Mouse (Mus musculus): ENCODE data around the gene Cdr2l. TPM values are rescaled to one million over a fixed set of nuclear protein-coding genes. Genes with fewer than 3 reads are reported as not detected.
"Not testable (repeated sequence)": the region's sequence is repeated elsewhere in the genome, so short reads cannot be mapped to it uniquely, and the experiment has no call there.

Gene Cdr2l
- polyA plus RNA-seq, 1 experiment from 2014 or later: 1.3 TPM

- no peak for TF ChIP-seq EP300 (IDR thresholded peaks at IDR 0.05; ENCODE audit: low read depth)
- TF ChIP-seq CTCF (IDR thresholded peaks at IDR 0.05; ENCODE audit: low read depth): no peak
- H3K4me1 ChIP-seq (ENCODE audit: insufficient read depth): no peaks in the 10 kb centered on the region; the same call in none of the 2 replicates
- ATAC-seq (no peak), DNase-seq (no peak)
- 39% methylated on average over 9 of the region's 9 CpGs for WGBS (ENCODE audit: insufficient replicate concordance)
- H3K27me3 ChIP-seq (ENCODE audit: insufficient read depth, low read length): peaks cover 51% of the 10 kb centered on the region
- H3K9me3 ChIP-seq (ENCODE audit: low read length): no peaks in the 10 kb centered on the region
- H3K27ac ChIP-seq (ENCODE audit: low read depth): no peak overlapping the region
- H3K4me3 ChIP-seq (ENCODE audit: low read depth, low read length): 0 out of 2 replicates have a peak overlapping the region, but pooled peaks have one; percentile 59
- no peak overlapping the region for H3K4me2 ChIP-seq (ENCODE audit: low read depth, low read length)
- H3K9ac ChIP-seq (replicated peaks): no peak overlapping the region
- H3K36me3 ChIP-seq (replicated peaks; ENCODE audit: insufficient read depth, low read length): no peaks in the 10 kb centered on the region
Measured at GRCm38 (mm10) chr11:115381276-115381675, 440 bp upstream of the Cdr2l start.

- H3K9ac ChIP-seq (replicated peaks): 0 out of 2 replicates have a peak overlapping the region, but pooled peaks have one; percentile 21
- TF ChIP-seq EP300 (IDR thresholded peaks at IDR 0.05; ENCODE audit: low read depth) (no peak), CTCF (IDR thresholded peaks at IDR 0.05; ENCODE audit: low read depth) (no peak)
- H3K36me3 ChIP-seq (replicated peaks; ENCODE audit: insufficient read depth, low read length): no peaks in the 10 kb centered on the region
- peak overlapping the region; percentile 59 for H3K4me3 ChIP-seq (ENCODE audit: low read depth, low read length)
- no peaks in the 10 kb centered on the region for H3K9me3 ChIP-seq (ENCODE audit: low read length)
- ATAC-seq (no peak), DNase-seq (no peak)
- peak overlapping the region; percentile 84 for H3K4me2 ChIP-seq (ENCODE audit: low read depth, low read length)
- WGBS (ENCODE audit: insufficient replicate concordance): 33% methylated on average over 5 of the region's 5 CpGs
- H3K4me1 ChIP-seq (ENCODE audit: insufficient read depth): no peaks in the 10 kb centered on the region; the same call in none of the 2 replicates
- no peak overlapping the region for H3K27ac ChIP-seq (ENCODE audit: low read depth)
- H3K27me3 ChIP-seq (ENCODE audit: insufficient read depth, low read length): peaks cover 45% of the 10 kb centered on the region
Measured at GRCm38 (mm10) chr11:115382891-115383290, 1.2 kb downstream of the Cdr2l start.

- H3K4me1 ChIP-seq (ENCODE audit: insufficient read depth): no peaks in the 10 kb centered on the region; the same call in none of the 2 replicates
- H3K36me3 ChIP-seq (replicated peaks; ENCODE audit: insufficient read depth, low read length): no peaks in the 10 kb centered on the region
- no peak overlapping the region for H3K9ac ChIP-seq (replicated peaks)
- H3K27ac ChIP-seq (ENCODE audit: low read depth): peak overlapping the region; percentile 70; the same call in 1 of the 2 replicates
- H3K9me3 ChIP-seq (ENCODE audit: low read length): no peaks in the 10 kb centered on the region
- 57% methylated on average over 16 of the region's 16 CpGs for WGBS (ENCODE audit: insufficient replicate concordance)
- DNase-seq (no peak), ATAC-seq (no peak)
- H3K27me3 ChIP-seq (ENCODE audit: insufficient read depth, low read length): peaks cover 45% of the 10 kb centered on the region
- TF ChIP-seq CTCF (IDR thresholded peaks at IDR 0.05; ENCODE audit: low read depth): no peak
- no peak overlapping the region for H3K4me3 ChIP-seq (ENCODE audit: low read depth, low read length)
- no peak overlapping the region for H3K4me2 ChIP-seq (ENCODE audit: low read depth, low read length)
Measured at GRCm38 (mm10) chr11:115383701-115384474, 2.2 kb downstream of the Cdr2l start.

GRCm38 (mm10) chr11:115384587-115384986, 2.9 kb downstream of the Cdr2l start:
- Histone ChIP-seq H3K4me3 (ENCODE audit: low read depth, low read length) (no peak overlapping the region), H3K4me1 (ENCODE audit: insufficient read depth) (no peaks in the 10 kb centered on the region; the same call in none of the 2 replicates), H3K9ac (replicated peaks) (no peak overlapping the region), H3K4me2 (ENCODE audit: low read depth, low read length) (no peak overlapping the region), H3K27me3 (ENCODE audit: insufficient read depth, low read length) (peaks cover 45% of the 10 kb centered on the region), H3K27ac (ENCODE audit: low read depth) (peak overlapping the region; percentile 70; the same call in 1 of the 2 replicates), H3K36me3 (replicated peaks; ENCODE audit: insufficient read depth, low read length) (no peaks in the 10 kb centered on the region), H3K9me3 (ENCODE audit: low read length) (no peaks in the 10 kb centered on the region)
- ATAC-seq (peak; percentile 24; the same call in 1 of the 2 replicates), DNase-seq (no peak)
- TF ChIP-seq EP300 (IDR thresholded peaks at IDR 0.05; ENCODE audit: low read depth) (no peak), CTCF (IDR thresholded peaks at IDR 0.05; ENCODE audit: low read depth) (no peak)
- 71% methylated on average over 5 of the region's 5 CpGs for WGBS (ENCODE audit: insufficient replicate concordance)

- not testable (repeated sequence) for H3K4me3 ChIP-seq (ENCODE audit: low read depth, low read length); H3K4me1 ChIP-seq (ENCODE audit: insufficient read depth)
- H3K27me3 ChIP-seq (ENCODE audit: insufficient read depth, low read length): peaks cover 30% of the 10 kb centered on the region
Measured at GRCm38 (mm10) chr11:115386859-115387258, 5.1 kb downstream of the Cdr2l start.

GRCm38 (mm10) chr11:115391358-115391757, 9.6 kb downstream of the Cdr2l start:
- H3K4me3 ChIP-seq (ENCODE audit: low read depth, low read length): no peak overlapping the region
- DNase-seq (no peak), ATAC-seq (no peak)
- H3K4me2 ChIP-seq (ENCODE audit: low read depth, low read length): no peak overlapping the region
- H3K9ac ChIP-seq (replicated peaks): no peak overlapping the region
- TF ChIP-seq EP300 (IDR thresholded peaks at IDR 0.05; ENCODE audit: low read depth) (no peak), CTCF (IDR thresholded peaks at IDR 0.05; ENCODE audit: low read depth) (no peak)
- no peaks in the 10 kb centered on the region for H3K4me1 ChIP-seq (ENCODE audit: insufficient read depth)
- H3K36me3 ChIP-seq (replicated peaks; ENCODE audit: insufficient read depth, low read length): no peaks in the 10 kb centered on the region; the same call in 1 of the 2 replicates
- no peak overlapping the region for H3K27ac ChIP-seq (ENCODE audit: low read depth)
- H3K27me3 ChIP-seq (ENCODE audit: insufficient read depth, low read length): no peaks in the 10 kb centered on the region
- WGBS (ENCODE audit: insufficient replicate concordance): 86% methylated on average over 7 of the region's 7 CpGs
- H3K9me3 ChIP-seq (ENCODE audit: low read length): no peaks in the 10 kb centered on the region

More at GRCm38 (mm10) chr11:115386859-115387258, 5.1 kb downstream of the Cdr2l start:
- H3K9ac ChIP-seq (replicated peaks); H3K9me3 ChIP-seq (ENCODE audit: low read length); H3K4me2 ChIP-seq (ENCODE audit: low read depth, low read length); H3K27ac ChIP-seq (ENCODE audit: low read depth); H3K36me3 ChIP-seq (replicated peaks; ENCODE audit: insufficient read depth, low read length); DNase-seq; ATAC-seq: not testable (repeated sequence)
- 84% methylated on average over 3 of the region's 3 CpGs for WGBS (ENCODE audit: insufficient replicate concordance)
